Mouse (Mus musculus) heart, postnatal 0 days (tissue): ENCODE results near the gene Tmem135. TPM values are rescaled to one million over a fixed set of nuclear protein-coding genes. Genes with fewer than 3 reads are reported as not detected.

Experiments used
- ATAC-seq: fragments of 200-750 bp; cut with Nextera tagmentation; 2 replicates; pipeline ENCODE4 v1.8.0; 2017; ENCODE audit warnings: low read depth, moderate number of reproducible peaks, moderate library complexity; ENCODE audit not compliant: insufficient read depth
- DNase-seq: peaks from one replicate; pipeline ENCODE4 v3.0.0-alpha.2; 2016; ENCODE audit warnings: low spot score
- H3K27ac ChIP-seq: fragments of 300-500 bp; sonication (generic); 2 replicates; pipeline ENCODE4 v1.5.1; 2014; ENCODE audit warnings: low read depth, mild to moderate bottlenecking
- H3K27me3 ChIP-seq: fragments of 300-500 bp; sonication (generic); 2 replicates; pipeline ENCODE4 v1.6.1; 2014; ENCODE audit warnings: low read length, mixed read lengths; ENCODE audit not compliant: control insufficient read depth, insufficient read depth
- H3K36me3 ChIP-seq: fragments of 300-500 bp; sonication (generic); replicated peaks from 2 replicates; pipeline ENCODE4 v1.6.1; 2014; ENCODE audit warnings: low read length, mixed read lengths; ENCODE audit not compliant: control insufficient read depth, insufficient read depth
- H3K4me1 ChIP-seq: fragments of 300-500 bp; sonication (generic); 2 replicates; pipeline ENCODE4 v1.6.1; 2014; ENCODE audit warnings: antibody characterized with exemption; ENCODE audit not compliant: control insufficient read depth, insufficient read depth
- H3K4me2 ChIP-seq: fragments of 300-500 bp; sonication (generic); 2 replicates; pipeline ENCODE4 v1.6.1; 2014; ENCODE audit warnings: low read depth, mild to moderate bottlenecking, low read length, moderate library complexity
- H3K4me3 ChIP-seq: fragments of 300-500 bp; sonication (generic); 2 replicates; pipeline ENCODE4 v1.5.1; 2014; ENCODE audit warnings: low read depth, low read length
- H3K9ac ChIP-seq: fragments of 300-500 bp; sonication (generic); replicated peaks from 2 replicates; pipeline ENCODE4 v1.6.1; 2014; ENCODE audit warnings: low read depth, low read length, mixed read lengths
- H3K9me3 ChIP-seq: fragments of 300-500 bp; sonication (generic); replicated peaks from 2 replicates; pipeline ENCODE4 v1.6.1; 2016; ENCODE audit warnings: low read length; ENCODE audit not compliant: control insufficient read depth
- CTCF ChIP-seq: IDR thresholded peaks from 2 replicates; pipeline ENCODE4 v1.5.1; 2016; ENCODE audit warnings: antibody characterized with exemption, control low read depth, low read depth
- EP300 ChIP-seq: IDR thresholded peaks from 2 replicates; pipeline ENCODE4 v1.6.1; 2016; ENCODE audit warnings: antibody characterized with exemption, low read depth
- WGBS: fragments of 180-500 bp; shearing (Covaris S2); extraction: QIAGEN DNeasy Blood & Tissue Kit; methylation state at CpG from one replicate; pipeline ENCODE4 v1.1.7; 2014; 5-methylcytosine and 5-hydroxymethylcytosine counted together
- polyA plus RNA-seq: library from polyadenylated mRNA; unstranded; fragments of >200 nt; fragmentation: Nextera tagmentation; extraction: Ambion mirVana; gene quantifications from 2 replicates; pipeline ENCODE4 v1.2.1, GENCODE M21; 2015
- total RNA-seq: library from RNA; depleted of rRNA; stranded (reverse); fragments of >200 nt; gene quantifications from 2 replicates; pipeline ENCODE4 v1.2.3, GENCODE M21; 2014; ENCODE audit warnings: low replicate concordance

Tmem135 gene
- total and polyA plus RNA-seq, 2 experiments from 2014 or later = 31.6 to 70.6 TPM

DNA sequence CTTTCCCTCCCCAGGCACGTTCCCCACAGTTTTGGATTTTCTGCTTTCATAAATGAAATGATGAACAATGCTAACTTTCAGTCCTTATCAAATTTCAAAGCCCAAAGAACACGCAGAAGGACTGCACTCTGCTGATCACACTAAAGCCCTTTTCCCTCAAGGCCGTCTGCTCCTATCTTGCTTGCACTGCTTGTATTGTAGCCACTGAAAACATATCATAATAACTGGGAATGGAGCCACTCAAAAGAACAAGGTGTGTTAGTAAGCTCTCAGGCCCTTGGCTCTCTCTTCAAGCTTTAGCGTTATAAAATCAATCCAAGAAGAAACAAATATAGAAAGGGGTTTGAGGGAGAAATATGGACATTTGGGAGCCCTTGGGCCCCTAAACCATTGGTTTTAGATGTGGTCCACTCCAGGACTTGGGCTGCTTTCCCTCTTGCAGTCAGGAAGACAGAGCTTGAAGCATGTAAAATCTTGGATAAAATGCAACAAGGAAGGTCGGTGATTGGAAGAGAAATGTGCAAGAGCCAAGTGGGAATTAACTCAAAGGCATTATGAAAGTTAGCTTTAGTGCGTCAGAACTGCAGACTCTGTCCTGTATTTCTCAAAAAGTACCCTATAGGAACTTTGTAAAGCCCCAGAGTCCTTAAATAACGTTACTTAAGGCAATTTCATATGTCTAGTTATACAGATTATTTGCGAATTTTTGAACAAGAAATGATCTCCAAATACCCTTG, 48.3 kb downstream of the Tmem135 start:
- ATAC-seq (no peak), DNase-seq (no peak)
- H3K36me3 ChIP-seq = no peaks in the 10 kb centered on the region
- H3K27ac ChIP-seq = no peak overlapping the region
- H3K4me2 ChIP-seq = no peak overlapping the region
- TF ChIP-seq EP300 (no peak), CTCF (no peak)
- H3K4me3 ChIP-seq = no peak overlapping the region
- H3K4me1 ChIP-seq = 0 out of 2 replicates have a peak, but pooled peaks cover 5% of the 10 kb centered on the region
- H3K9me3 ChIP-seq = no peaks in the 10 kb centered on the region
- no peak overlapping the region for H3K9ac ChIP-seq
- 55% methylated on average over 8 of the region's 8 CpGs for WGBS
- no peaks in the 10 kb centered on the region for H3K27me3 ChIP-seq

DNA sequence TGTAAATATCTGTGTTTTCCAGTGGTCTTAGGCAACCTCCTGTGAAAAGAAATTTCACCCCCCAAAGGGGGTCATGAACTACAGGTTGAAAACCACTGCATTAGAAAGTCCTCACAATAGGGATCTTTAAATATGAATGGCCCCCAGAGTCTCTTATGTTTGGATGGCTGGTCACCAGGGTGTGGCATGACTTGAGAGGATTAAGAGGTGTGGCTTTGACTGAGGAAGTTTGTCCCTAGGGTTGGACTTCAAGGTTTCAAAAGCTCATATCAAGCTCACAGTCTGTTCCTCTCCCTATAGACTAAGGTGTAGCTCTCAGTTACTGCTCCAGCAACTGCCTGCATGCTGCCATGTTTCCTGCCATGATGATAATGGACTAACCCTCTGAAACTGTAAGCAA, 62.0 kb downstream of the Tmem135 start:
- ATAC-seq (no peak), DNase-seq (no peak)
- H3K36me3 ChIP-seq = no peaks in the 10 kb centered on the region
- H3K4me1 ChIP-seq = peaks cover 10% of the 10 kb centered on the region
- H3K27ac ChIP-seq = no peak overlapping the region
- no peak overlapping the region for H3K9ac ChIP-seq
- no peaks in the 10 kb centered on the region for H3K9me3 ChIP-seq
- no peaks in the 10 kb centered on the region for H3K27me3 ChIP-seq
- TF ChIP-seq EP300 (no peak), CTCF (no peak)
- no peak overlapping the region for H3K4me2 ChIP-seq
- H3K4me3 ChIP-seq = no peak overlapping the region

DNA sequence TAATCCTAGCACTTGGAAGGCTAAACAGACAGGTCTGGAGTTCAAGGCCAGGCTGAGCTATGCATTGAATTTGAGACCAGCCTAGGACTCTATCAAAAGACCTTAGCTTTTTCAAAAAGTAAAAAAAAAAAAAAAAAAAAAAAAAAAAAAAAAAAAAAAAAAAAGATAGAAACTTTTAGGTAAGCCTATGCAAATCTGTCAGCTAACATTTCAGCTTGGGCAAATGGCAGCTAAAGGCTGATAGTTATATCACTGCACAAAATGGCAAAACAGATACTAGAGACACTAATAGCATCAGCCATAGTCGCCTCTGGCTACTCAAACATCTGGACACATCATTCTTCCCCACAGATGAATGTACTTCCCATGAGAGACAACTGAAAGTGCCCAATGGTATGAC, 64.2 kb downstream of the Tmem135 start:
- no peaks in the 10 kb centered on the region for H3K36me3 ChIP-seq
- no peak overlapping the region for H3K4me2 ChIP-seq
- no peak overlapping the region for H3K4me3 ChIP-seq
- H3K9me3 ChIP-seq = no peaks in the 10 kb centered on the region
- peaks cover 17% of the 10 kb centered on the region for H3K4me1 ChIP-seq
- H3K27ac ChIP-seq = no peak overlapping the region
- no peaks in the 10 kb centered on the region for H3K27me3 ChIP-seq
- no peak overlapping the region for H3K9ac ChIP-seq
- ATAC-seq = no peak
- 90% methylated on average over 1 of the region's 1 CpGs for WGBS
- TF ChIP-seq CTCF (no peak), EP300 (no peak)
- DNase-seq = no peak

DNA sequence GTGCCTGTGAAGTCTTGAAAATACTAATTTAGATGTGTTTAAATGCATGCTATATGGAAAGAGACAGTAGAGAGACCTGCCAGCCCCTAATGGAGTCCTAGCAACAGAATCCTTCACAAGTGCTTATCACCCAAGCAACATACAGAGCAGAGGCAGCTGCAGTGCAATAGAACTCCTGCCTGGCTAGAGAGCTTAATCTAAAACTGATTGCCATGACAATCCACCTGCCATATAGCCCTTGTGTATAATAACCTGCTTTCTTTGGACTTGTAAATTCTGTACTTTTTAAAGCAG, 64.9 kb downstream of the Tmem135 start:
- H3K9me3 ChIP-seq = no peaks in the 10 kb centered on the region
- H3K4me1 ChIP-seq = peaks cover 17% of the 10 kb centered on the region
- DNase-seq = no peak
- no peak for TF ChIP-seq CTCF
- no peak for TF ChIP-seq EP300
- peak; percentile 15; the same call in 1 of the 2 replicates for ATAC-seq
- no peaks in the 10 kb centered on the region for H3K36me3 ChIP-seq
- peak overlapping the region; percentile 92 for H3K4me2 ChIP-seq
- no peaks in the 10 kb centered on the region for H3K27me3 ChIP-seq
- H3K4me3 ChIP-seq = peak overlapping the region; percentile 92
- peak overlapping the region; percentile 76; the same call in 1 of the 2 replicates for H3K27ac ChIP-seq
- H3K9ac ChIP-seq = peak overlapping the region; percentile 87; the same call in 1 of the 2 replicates

DNA sequence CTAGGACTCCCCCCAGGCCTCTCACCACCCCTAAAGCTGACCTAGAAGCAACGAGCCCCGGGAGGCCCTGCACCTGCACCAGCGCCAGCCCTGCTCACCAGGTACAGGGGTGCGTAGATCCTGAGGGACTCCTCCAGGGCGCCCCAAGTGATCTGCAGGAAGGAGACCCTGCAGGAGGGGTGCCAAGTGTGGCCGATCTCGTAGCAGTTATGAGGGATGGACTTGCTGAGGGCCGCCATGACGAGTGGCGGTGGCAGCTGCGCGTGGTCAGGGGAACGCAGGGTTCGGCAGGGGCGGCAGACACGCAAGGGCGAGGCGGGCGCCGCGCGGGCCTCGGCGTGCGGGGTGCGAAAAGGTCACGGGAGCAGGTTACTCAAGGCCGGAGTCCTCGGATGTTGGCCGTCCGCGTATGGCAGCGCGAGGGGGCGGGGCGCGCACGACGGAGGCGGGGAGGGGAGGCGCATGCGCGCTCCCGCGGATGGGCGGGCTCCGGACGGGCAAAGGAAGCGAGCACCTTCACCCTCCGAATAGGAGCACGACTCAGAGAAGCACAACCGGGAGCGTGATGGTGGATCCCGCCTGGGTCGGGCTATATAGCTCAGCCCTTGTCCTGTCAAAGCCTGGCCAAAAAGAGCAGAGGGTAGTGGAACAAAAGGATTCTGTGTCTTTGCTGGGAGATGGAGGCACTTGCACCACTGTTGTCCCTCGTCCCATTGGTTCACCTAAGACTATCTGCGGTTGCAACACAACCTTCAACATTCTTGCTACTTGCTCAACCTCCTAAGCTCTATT, 65.5 kb downstream of the Tmem135 start:
- Histone ChIP-seq H3K9me3 (no peaks in the 10 kb centered on the region), H3K4me2 (peak overlapping the region; percentile 92), H3K4me1 (peaks cover 17% of the 10 kb centered on the region), H3K9ac (peak overlapping the region; percentile 87), H3K27ac (peak overlapping the region; percentile 76), H3K4me3 (peak overlapping the region; percentile 92), H3K27me3 (no peaks in the 10 kb centered on the region), H3K36me3 (no peaks in the 10 kb centered on the region)
- TF ChIP-seq CTCF (0 out of 2 replicates have a peak, but pooled peaks have one; percentile 2), EP300 (no peak)
- DNase-seq = peak; percentile 76
- WGBS = under 1% methylated on average over 51 of the region's 57 CpGs
- peak; percentile 95 for ATAC-seq
